Mouse (Mus musculus): ENCODE data around the gene C2cd4d.

GRCm38 (mm10) chr3:94393049-94393448 lies 30.8 kb downstream of the C2cd4d start:
- TF ChIP-seq CTCF (IDR thresholded peaks at IDR 0.05; ENCODE audit: insufficient read depth, low read depth, low read length) = no peak
- no peak for TF ChIP-seq POLR2A (IDR thresholded peaks at IDR 0.05; ENCODE audit: insufficient read depth, low read depth, low read length)

Data from olfactory bulb, adult 2 months (tissue).